Mouse (Mus musculus) gastrocnemius, adult 18-20 months (tissue): Measurements from ENCODE around the gene Dpy30. TPM values are rescaled to one million over a fixed set of nuclear protein-coding genes. Genes with fewer than 3 reads are reported as not detected.

ENCODE experiments used
- DNase-seq: peaks from one replicate; pipeline ENCODE4 v3.0.0; 2021; ENCODE audit warnings: low spot score
- total RNA-seq, 2 experiments: library from RNA; stranded (reverse); gene quantifications; 2 replicates each; pipeline ENCODE4 v1.2.3; 2021

Gene Dpy30
- total RNA-seq, 2 experiments from 2014 or later: 48.9 to 51.5 TPM

- DNase-seq: no peak
Observed at GRCm38 (mm10) chr17:74265636-74266035, 58.1 kb downstream of the Dpy30 start.

- DNase-seq: no peak
Observed at GRCm38 (mm10) chr17:74265156-74265505, 58.6 kb downstream of the Dpy30 start.

DNA sequence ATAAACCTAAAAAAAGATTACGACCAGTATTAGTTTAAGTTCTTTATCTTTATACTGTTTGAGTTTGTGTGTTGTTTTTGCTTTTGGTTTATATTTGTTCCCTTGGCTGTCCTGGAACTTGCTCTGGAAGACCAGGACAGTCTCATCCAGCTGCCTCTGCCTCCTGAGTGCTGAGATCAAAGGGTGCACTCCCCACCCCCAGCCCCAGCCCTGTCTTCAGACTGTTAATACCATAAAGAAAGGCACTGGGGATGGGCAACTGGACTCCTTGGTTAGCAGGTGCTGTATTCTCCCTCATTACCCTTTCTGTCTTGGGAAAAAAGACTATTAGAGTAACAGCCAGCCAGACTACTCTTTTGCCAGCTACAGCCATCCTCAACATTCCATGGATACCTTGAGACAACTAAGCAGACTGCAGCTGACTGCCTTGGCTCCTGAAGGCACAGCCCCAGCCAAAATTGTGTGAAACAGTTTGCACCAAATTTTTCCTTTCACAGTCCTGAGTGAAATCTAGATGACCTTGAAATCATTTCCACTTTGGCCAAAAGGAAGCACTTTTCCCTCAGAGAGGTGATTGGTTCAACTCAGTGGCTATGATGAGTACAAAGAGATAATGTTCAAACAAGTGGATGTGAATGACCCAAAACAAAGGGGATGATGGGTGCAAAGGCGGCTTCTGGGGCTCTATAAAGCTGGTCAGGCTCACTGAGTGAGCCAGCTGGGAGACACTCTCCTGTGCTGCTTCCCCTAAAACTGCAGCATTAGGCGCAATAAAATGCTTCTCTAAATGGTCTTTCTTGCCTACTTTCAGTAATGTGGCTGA lies 59.2 kb downstream of the Dpy30 start:
- peak; percentile 38 for DNase-seq

DNA sequence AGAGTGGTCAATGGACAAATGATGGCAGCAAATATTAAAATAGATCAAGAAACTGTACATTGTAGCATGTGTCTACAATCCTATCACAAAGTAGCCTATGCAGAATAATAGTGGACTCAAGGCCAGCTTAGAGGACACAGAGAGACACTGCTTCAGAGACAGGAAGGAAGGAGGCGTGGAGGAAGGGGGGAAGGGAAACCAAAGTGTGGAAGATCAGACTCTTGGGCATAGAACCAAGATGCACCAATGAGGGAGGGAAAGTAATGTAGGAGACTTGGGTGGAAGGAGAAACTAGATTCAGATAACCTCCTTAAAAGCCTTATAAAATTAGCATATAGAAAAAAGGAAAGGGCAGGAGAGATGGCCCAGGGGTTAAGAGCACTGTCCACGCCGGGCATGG lies 61.3 kb downstream of the Dpy30 start:
- no peak for DNase-seq

Other genes with a start within 250 kb of the Dpy30 start
- 10 to 100 TPM; 46.8 to 51.8 TPM for gene Memo1, start 28.4 kb downstream of the Dpy30 start, total RNA-seq
- 10 to 100 TPM; 45.0 to 46.1 TPM for gene Spast, start 15.0 kb upstream of the Dpy30 start, total RNA-seq
- 1 to 10 TPM; 5.8 to 6.0 TPM for gene Slc30a6, start 71.7 kb upstream of the Dpy30 start, total RNA-seq
- gene Nlrc4, start 135.2 kb upstream of the Dpy30 start, total RNA-seq: under 1 TPM in 1 of 2 experiments, not detected in 1; 0.09 TPM
- gene Yipf4, start 165.5 kb upstream of the Dpy30 start, total RNA-seq: 10 to 100 TPM; 26.3 to 28.4 TPM
- gene Birc6, start 204.4 kb upstream of the Dpy30 start, total RNA-seq: 10 to 100 TPM; 48.4 to 56.6 TPM